Mouse (Mus musculus) embryonic facial prominence, embryonic 15.5 days (tissue): ENCODE results near the gene Adam15. TPM values are rescaled to one million over a fixed set of nuclear protein-coding genes. Genes with fewer than 3 reads are reported as not detected.

Source experiments
- ATAC-seq: fragments of 200-750 bp; cut with Nextera tagmentation; 2 replicates; pipeline ENCODE4 v1.8.0; 2017; ENCODE audit warnings: low read depth, moderate TSS enrichment; ENCODE audit not compliant: insufficient number of reproducible peaks, low FRiP score, low TSS enrichment
- H3K27ac ChIP-seq: fragments of 300-500 bp; sonication (generic); replicated peaks from 2 replicates; pipeline ENCODE4 v1.5.1; 2015; ENCODE audit warnings: mild to moderate bottlenecking, inconsistent platforms
- H3K27me3 ChIP-seq: fragments of 300-500 bp; sonication (generic); 2 replicates; pipeline ENCODE4 v1.6.1; 2015; ENCODE audit warnings: inconsistent platforms
- H3K36me3 ChIP-seq: fragments of 300-500 bp; sonication (generic); 2 replicates; pipeline ENCODE4 v1.6.1; 2015; ENCODE audit warnings: mild to moderate bottlenecking, inconsistent platforms
- H3K4me1 ChIP-seq: fragments of 300-500 bp; sonication (generic); 2 replicates; pipeline ENCODE4 v1.6.1; 2015; ENCODE audit warnings: inconsistent platforms
- H3K4me2 ChIP-seq: fragments of 300-500 bp; sonication (generic); replicated peaks from 2 replicates; pipeline ENCODE4 v1.6.1; 2015; ENCODE audit warnings: mild to moderate bottlenecking, inconsistent platforms
- H3K4me3 ChIP-seq: fragments of 300-500 bp; sonication (generic); replicated peaks from 2 replicates; pipeline ENCODE4 v1.5.1; 2015; ENCODE audit warnings: mild to moderate bottlenecking, inconsistent platforms
- H3K9ac ChIP-seq: fragments of 300-500 bp; sonication (generic); 2 replicates; pipeline ENCODE4 v1.6.1; 2015; ENCODE audit warnings: inconsistent platforms
- H3K9me3 ChIP-seq: fragments of 300-500 bp; sonication (generic); replicated peaks from 2 replicates; pipeline ENCODE4 v1.6.1; 2016; ENCODE audit warnings: inconsistent platforms
- WGBS: fragments of 180-500 bp; shearing (Covaris S2); methylation state at CpG from one replicate; pipeline ENCODE4 v1.1.7; 2015; 5-methylcytosine and 5-hydroxymethylcytosine counted together
- polyA plus RNA-seq: library from polyadenylated mRNA; unstranded; fragments of >200 nt; fragmentation: Nextera tagmentation; extraction: Ambion mirVana; gene quantifications from 2 replicates; pipeline ENCODE4 v1.2.1, GENCODE M21; 2015

Gene Adam15
- 93.2 and 96.1 TPM in 2 replicates for polyA plus RNA-seq

GRCm38 (mm10) chr3:89349869-89350501, at the start of gene Adam15:
TSS of gene Adam15 (minus strand) at chr3:89349996.
- Histone ChIP-seq H3K27ac (peak within 1 kb of the TSS; percentile 78), H3K4me2 (peak within 1 kb of the TSS; percentile 96), H3K27me3 (no peaks in the 10 kb centered on the region; the same call in 1 of the 2 replicates), H3K4me3 (peak within 1 kb of the TSS; percentile 76), H3K9ac (peak within 1 kb of the TSS; percentile 53), H3K36me3 (peaks cover 13% of the 10 kb centered on the region; the same call in 1 of the 2 replicates), H3K4me1 (peaks cover 21% of the 10 kb centered on the region), H3K9me3 (no peaks in the 10 kb centered on the region)
- peak; percentile 88 for ATAC-seq
- WGBS = under 1% methylated on average over 59 of the region's 59 CpGs

- peak overlapping the region; percentile 58 for H3K4me3 ChIP-seq
- 1% methylated on average over 4 of the region's 4 CpGs for WGBS
- ATAC-seq = no peak
- H3K4me1 ChIP-seq = peaks cover 52% of the 10 kb centered on the region
- no peaks in the 10 kb centered on the region for H3K9me3 ChIP-seq
- H3K36me3 ChIP-seq = peaks cover 3% of the 10 kb centered on the region
- no peaks in the 10 kb centered on the region for H3K27me3 ChIP-seq
- peak overlapping the region; percentile 93 for H3K27ac ChIP-seq
- no peak overlapping the region for H3K9ac ChIP-seq
- peak overlapping the region; percentile 98 for H3K4me2 ChIP-seq
These were observed 46.8 kb upstream of the Adam15 start for GRCm38 (mm10) chr3:89396654-89397005.

DNA sequence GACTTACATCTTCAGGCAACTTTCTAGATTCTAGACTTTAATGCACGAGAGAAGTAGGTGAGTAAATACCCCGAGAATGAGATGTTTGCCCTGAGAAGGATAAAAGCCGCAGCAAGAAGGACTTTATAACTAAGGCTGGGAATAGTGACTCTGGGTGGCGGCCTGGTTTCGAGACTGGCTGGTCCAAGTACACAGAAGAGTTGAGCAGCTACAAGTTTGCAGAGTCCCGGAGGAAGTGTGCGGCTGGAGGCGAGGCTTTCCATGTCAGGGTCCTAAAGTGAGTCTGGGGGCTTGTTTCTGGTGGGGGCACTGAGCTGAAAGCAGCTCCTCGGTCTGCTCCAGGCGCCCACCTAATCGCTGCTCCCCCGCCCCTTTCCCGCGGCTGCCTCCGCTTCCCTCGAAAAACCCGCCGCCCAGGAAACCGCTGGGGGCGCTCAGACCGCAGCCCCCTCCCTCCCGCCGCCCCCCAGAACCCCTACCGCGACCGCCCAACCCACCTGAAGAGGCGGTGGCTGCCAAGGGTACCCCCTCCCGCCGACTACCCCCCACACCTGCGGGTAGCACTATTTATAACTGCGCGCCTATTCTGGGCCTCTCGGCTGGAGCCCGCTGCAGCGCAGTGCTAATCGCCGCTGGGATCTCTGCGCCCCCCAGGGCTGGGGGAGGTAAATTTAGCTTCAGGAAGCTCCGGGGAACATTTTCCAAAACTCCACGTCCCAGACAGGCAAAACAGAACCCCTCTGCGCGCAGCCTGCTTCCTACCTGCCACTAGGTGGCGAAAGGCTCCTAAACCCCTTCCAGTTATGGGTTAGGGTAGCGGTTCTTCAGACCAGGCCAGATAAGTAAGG, 46.2 kb upstream of the Adam15 start:
- Histone ChIP-seq H3K9ac (peak overlapping the region; percentile 40), H3K9me3 (no peaks in the 10 kb centered on the region), H3K4me3 (peak overlapping the region; percentile 58), H3K4me2 (peak overlapping the region; percentile 98), H3K27me3 (no peaks in the 10 kb centered on the region), H3K36me3 (no peaks in the 10 kb centered on the region; the same call in 1 of the 2 replicates), H3K4me1 (peaks cover 58% of the 10 kb centered on the region), H3K27ac (peak overlapping the region; percentile 93)
- no peak for ATAC-seq
- WGBS = 1% methylated on average over 43 of the region's 44 CpGs

- Histone ChIP-seq H3K9ac (peak overlapping the region; percentile 15; the same call in 1 of the 2 replicates), H3K9me3 (no peaks in the 10 kb centered on the region), H3K27ac (peak overlapping the region; percentile 93), H3K4me3 (peak overlapping the region; percentile 58), H3K4me1 (peaks cover 64% of the 10 kb centered on the region), H3K27me3 (no peaks in the 10 kb centered on the region), H3K36me3 (no peaks in the 10 kb centered on the region; the same call in 1 of the 2 replicates), H3K4me2 (peak overlapping the region; percentile 98)
- WGBS = 4% methylated on average over 10 of the region's 10 CpGs
- no peak for ATAC-seq
These were observed 45.6 kb upstream of the Adam15 start for GRCm38 (mm10) chr3:89395419-89395805.

DNA sequence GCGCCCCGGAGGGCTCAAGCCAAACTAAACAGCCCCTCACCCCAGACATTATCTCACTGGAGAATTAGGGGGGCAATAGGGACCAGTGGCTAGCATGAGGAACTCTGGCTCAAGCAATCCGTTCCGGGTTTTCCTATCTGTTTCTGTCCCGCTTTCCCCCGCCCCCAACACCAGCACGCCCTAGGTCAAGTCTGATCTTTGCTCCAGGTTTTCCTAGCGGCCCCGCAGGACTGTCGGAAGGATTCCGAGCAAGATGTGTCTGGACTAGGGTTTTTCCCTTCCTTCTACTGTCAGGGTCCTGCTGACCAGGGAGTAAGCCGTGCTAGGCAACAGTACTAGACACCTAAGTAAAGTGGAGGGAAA, 45.1 kb upstream of the Adam15 start:
- Histone ChIP-seq H3K27me3 (no peaks in the 10 kb centered on the region), H3K9ac (peak overlapping the region; percentile 15; the same call in 1 of the 2 replicates), H3K9me3 (no peaks in the 10 kb centered on the region), H3K4me3 (peak overlapping the region; percentile 58), H3K4me1 (peaks cover 69% of the 10 kb centered on the region), H3K36me3 (no peaks in the 10 kb centered on the region), H3K27ac (peak overlapping the region; percentile 93), H3K4me2 (peak overlapping the region; percentile 98)
- under 1% methylated on average over 12 of the region's 12 CpGs for WGBS
- ATAC-seq = peak; percentile 1; the same call in 1 of the 2 replicates

DNA sequence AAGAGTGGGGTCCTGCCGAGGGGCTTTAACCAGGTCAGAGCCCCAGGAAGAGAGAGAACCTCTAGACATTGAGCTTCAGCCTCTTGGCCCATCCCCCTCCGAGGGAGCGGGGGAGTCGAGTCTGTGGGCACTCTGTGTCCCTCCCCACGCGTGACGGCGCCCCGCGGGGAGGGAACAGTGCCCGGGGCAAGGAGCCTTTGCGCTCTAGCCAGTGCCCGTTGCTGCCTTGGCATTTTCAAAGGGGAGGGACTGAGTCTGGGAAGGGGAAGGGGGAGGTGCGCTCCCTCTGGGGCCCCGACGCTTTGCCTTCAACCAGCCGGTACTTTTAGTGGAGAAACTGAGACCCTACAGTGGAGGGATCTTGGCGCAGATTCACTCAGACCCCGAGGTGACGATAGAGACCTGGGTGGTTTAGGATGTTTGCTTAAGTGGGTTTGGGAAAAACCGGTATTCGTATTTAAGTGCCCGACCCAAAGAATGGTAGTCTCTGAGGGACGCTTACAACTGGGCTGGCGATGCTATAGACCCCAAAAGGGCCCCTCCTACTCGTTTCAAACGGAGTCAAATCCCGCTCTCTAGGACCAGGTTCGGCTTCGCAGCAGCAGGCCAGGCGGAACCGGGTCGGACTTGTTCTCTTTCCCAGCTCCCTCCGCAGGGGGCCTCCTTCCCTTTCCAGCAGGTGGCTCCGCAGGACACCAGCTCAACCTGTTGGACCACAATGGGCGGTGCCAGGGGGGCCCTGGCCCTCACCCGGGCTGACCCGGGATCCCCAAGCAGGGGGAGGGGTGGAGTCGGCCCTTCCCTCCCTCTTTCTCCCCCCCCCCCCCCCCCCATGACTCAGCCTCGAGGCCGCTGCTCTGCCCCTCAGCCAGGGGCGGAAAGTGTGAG, 44.5 kb upstream of the Adam15 start, which contains the start of gene Zbtb7b:
Gene Zbtb7b, minus strand, starts transcription at position 771 of the 888 bp plus-strand sequence.
- Histone ChIP-seq H3K9ac (peak within 1 kb of the TSS; percentile 55), H3K27me3 (no peaks in the 10 kb centered on the region), H3K4me1 (peaks cover 69% of the 10 kb centered on the region), H3K4me2 (peak within 1 kb of the TSS; percentile 98), H3K36me3 (no peaks in the 10 kb centered on the region), H3K27ac (peak within 1 kb of the TSS; percentile 93), H3K9me3 (no peaks in the 10 kb centered on the region), H3K4me3 (peak within 1 kb of the TSS; percentile 58)
- peak; percentile 43 for ATAC-seq
- under 1% methylated on average over 39 of the region's 42 CpGs for WGBS

GRCm38 (mm10) chr3:89393605-89394004, 43.8 kb upstream of the Adam15 start:
- ATAC-seq = peak; percentile 95
- H3K27ac ChIP-seq = peak overlapping the region; percentile 93
- no peaks in the 10 kb centered on the region for H3K36me3 ChIP-seq
- no peaks in the 10 kb centered on the region for H3K9me3 ChIP-seq
- peak overlapping the region; percentile 98 for H3K4me2 ChIP-seq
- peak overlapping the region; percentile 55 for H3K9ac ChIP-seq
- peaks cover 71% of the 10 kb centered on the region for H3K4me1 ChIP-seq
- H3K4me3 ChIP-seq = peak overlapping the region; percentile 58
- under 1% methylated on average over 15 of the region's 15 CpGs for WGBS
- H3K27me3 ChIP-seq = no peaks in the 10 kb centered on the region

- H3K27ac ChIP-seq = peak overlapping the region; percentile 85
- peak overlapping the region; percentile 98 for H3K4me2 ChIP-seq
- peaks cover 78% of the 10 kb centered on the region for H3K4me1 ChIP-seq
- ATAC-seq = no peak
- no peaks in the 10 kb centered on the region for H3K27me3 ChIP-seq
- H3K36me3 ChIP-seq = no peaks in the 10 kb centered on the region
- no peaks in the 10 kb centered on the region for H3K9me3 ChIP-seq
- WGBS = 0% methylated on average over 13 of the region's 24 CpGs
- peak overlapping the region; percentile 44 for H3K9ac ChIP-seq
- peak overlapping the region; percentile 58 for H3K4me3 ChIP-seq
These were observed 43.1 kb upstream of the Adam15 start for GRCm38 (mm10) chr3:89392871-89393311.

GRCm38 (mm10) chr3:89391663-89392511, 42.1 kb upstream of the Adam15 start:
- Histone ChIP-seq H3K4me1 (peaks cover 87% of the 10 kb centered on the region), H3K27me3 (no peaks in the 10 kb centered on the region), H3K4me3 (peak overlapping the region; percentile 58), H3K36me3 (no peaks in the 10 kb centered on the region), H3K9ac (peak overlapping the region; percentile 44), H3K27ac (peak overlapping the region; percentile 85), H3K4me2 (peak overlapping the region; percentile 98), H3K9me3 (no peaks in the 10 kb centered on the region)
- under 1% methylated on average over 56 of the region's 56 CpGs for WGBS
- no peak for ATAC-seq
